Mouse (Mus musculus) forebrain, embryonic 14.5 days (tissue): ENCODE data around the gene Slc5a2. TPM values are rescaled to one million over a fixed set of nuclear protein-coding genes. Genes with fewer than 3 reads are reported as not detected.
A peak's percentile ranks its signal among the peaks of the same experiment; 100 is the strongest.

Experiments
- ATAC-seq: fragments of 200-750 bp; cut with Nextera tagmentation; 2 replicates; pipeline ENCODE4 v1.8.0; 2017; ENCODE audit warnings: mild to moderate bottlenecking, moderate library complexity
- DNase-seq: peaks from one replicate; pipeline ENCODE4 v3.0.0-alpha.2; 2015; ENCODE audit warnings: low spot score
- H3K27ac ChIP-seq: fragments of 300-500 bp; sonication (generic); 2 replicates; pipeline ENCODE4 v1.5.1; 2014; ENCODE audit warnings: low read depth, mild to moderate bottlenecking, control low read depth, low read length, moderate library complexity
- H3K27me3 ChIP-seq: fragments of 300-500 bp; sonication (generic); replicated peaks from 2 replicates; pipeline ENCODE4 v1.6.1; 2014; ENCODE audit warnings: low read length, control low read depth, mixed read lengths; ENCODE audit not compliant: control insufficient read depth, insufficient read depth
- H3K36me3 ChIP-seq: fragments of 300-500 bp; sonication (generic); 2 replicates; pipeline ENCODE4 v1.6.1; 2014; ENCODE audit warnings: low read length, control low read depth; ENCODE audit not compliant: control insufficient read depth, insufficient read depth
- H3K4me1 ChIP-seq: fragments of 300-500 bp; sonication (generic); 2 replicates; pipeline ENCODE4 v1.6.1; 2014; ENCODE audit warnings: antibody characterized with exemption, low read length, control low read depth; ENCODE audit not compliant: control insufficient read depth, insufficient read depth
- H3K4me2 ChIP-seq: fragments of 300-500 bp; sonication (generic); 2 replicates; pipeline ENCODE4 v1.6.1; 2014; ENCODE audit warnings: mild to moderate bottlenecking, control low read depth, low read length
- H3K4me3 ChIP-seq: fragments of 300-500 bp; sonication (generic); 2 replicates; pipeline ENCODE4 v1.5.1; 2014; ENCODE audit warnings: low read depth, low read length, control low read depth
- H3K9ac ChIP-seq: fragments of 300-500 bp; sonication (generic); 2 replicates; pipeline ENCODE4 v1.6.1; 2014; ENCODE audit warnings: mild to moderate bottlenecking, low read length, control low read depth, moderate library complexity
- H3K9me3 ChIP-seq: fragments of 300-500 bp; sonication (generic); replicated peaks from 2 replicates; pipeline ENCODE4 v1.6.1; 2016; ENCODE audit warnings: low read length, control low read depth, mixed read lengths; ENCODE audit not compliant: control insufficient read depth
- WGBS: fragments of 180-500 bp; shearing (Covaris S2); extraction: QIAGEN DNeasy Blood & Tissue Kit; methylation state at CpG from one replicate; pipeline ENCODE4 v1.1.7; 2014; 5-methylcytosine and 5-hydroxymethylcytosine counted together
- polyA plus RNA-seq: library from polyadenylated mRNA; unstranded; fragments of >200 nt; fragmentation: Nextera tagmentation; extraction: Ambion mirVana; gene quantifications from 2 replicates; pipeline ENCODE4 v1.2.1, GENCODE M21; 2014

The Slc5a2 gene
- polyA plus RNA-seq, 1 experiment from 2014 or later = not detected

GRCm38 (mm10) chr7:128237927-128238778, 27.3 kb upstream of the Slc5a2 start, which contains the start of gene 9130023H24Rik:
9130023H24Rik (minus strand) TSS chr7:128238031.
- H3K4me1 ChIP-seq = peaks cover 4% of the 10 kb centered on the region; the same call in 1 of the 2 replicates
- DNase-seq (peak; percentile 100), ATAC-seq (peak; percentile 93)
- peak within 1 kb of the TSS; percentile 94 for H3K27ac ChIP-seq
- H3K9ac ChIP-seq = peak within 1 kb of the TSS; percentile 73
- no peaks in the 10 kb centered on the region for H3K9me3 ChIP-seq
- under 1% methylated on average over 70 of the region's 72 CpGs for WGBS
- peak within 1 kb of the TSS; percentile 71 for H3K4me3 ChIP-seq
- H3K36me3 ChIP-seq = peaks cover 30% of the 10 kb centered on the region
- no peaks in the 10 kb centered on the region for H3K27me3 ChIP-seq
- peak within 1 kb of the TSS; percentile 86 for H3K4me2 ChIP-seq

DNA sequence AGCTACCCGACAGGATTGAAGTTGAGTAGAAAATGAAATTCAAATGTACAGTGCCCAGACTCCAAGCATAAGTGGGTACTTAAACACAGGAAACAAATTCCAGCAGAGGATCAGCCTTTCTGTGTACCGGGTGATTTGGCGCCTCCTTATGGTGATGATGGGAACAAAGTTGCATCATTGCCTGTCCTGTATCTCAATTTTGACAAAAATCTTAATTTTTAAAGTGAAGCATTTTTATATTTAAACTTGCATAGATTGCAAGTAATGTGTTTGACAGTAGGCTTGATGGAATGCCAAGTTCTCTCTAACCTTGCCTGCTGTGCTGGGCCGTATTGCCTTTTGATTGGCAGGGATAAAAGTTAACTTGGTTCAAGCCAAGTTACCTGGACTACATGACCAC, 26.5 kb upstream of the Slc5a2 start:
- peak overlapping the region; percentile 51; the same call in 1 of the 2 replicates for H3K9ac ChIP-seq
- 24% methylated on average over 4 of the region's 4 CpGs for WGBS
- DNase-seq (peak; percentile 42), ATAC-seq (no peak)
- no peaks in the 10 kb centered on the region for H3K27me3 ChIP-seq
- H3K9me3 ChIP-seq = no peaks in the 10 kb centered on the region
- H3K27ac ChIP-seq = no peak overlapping the region
- peak overlapping the region; percentile 63 for H3K4me2 ChIP-seq
- peaks cover 4% of the 10 kb centered on the region; the same call in 1 of the 2 replicates for H3K4me1 ChIP-seq
- peak overlapping the region; percentile 71 for H3K4me3 ChIP-seq
- H3K36me3 ChIP-seq = peaks cover 33% of the 10 kb centered on the region

DNA sequence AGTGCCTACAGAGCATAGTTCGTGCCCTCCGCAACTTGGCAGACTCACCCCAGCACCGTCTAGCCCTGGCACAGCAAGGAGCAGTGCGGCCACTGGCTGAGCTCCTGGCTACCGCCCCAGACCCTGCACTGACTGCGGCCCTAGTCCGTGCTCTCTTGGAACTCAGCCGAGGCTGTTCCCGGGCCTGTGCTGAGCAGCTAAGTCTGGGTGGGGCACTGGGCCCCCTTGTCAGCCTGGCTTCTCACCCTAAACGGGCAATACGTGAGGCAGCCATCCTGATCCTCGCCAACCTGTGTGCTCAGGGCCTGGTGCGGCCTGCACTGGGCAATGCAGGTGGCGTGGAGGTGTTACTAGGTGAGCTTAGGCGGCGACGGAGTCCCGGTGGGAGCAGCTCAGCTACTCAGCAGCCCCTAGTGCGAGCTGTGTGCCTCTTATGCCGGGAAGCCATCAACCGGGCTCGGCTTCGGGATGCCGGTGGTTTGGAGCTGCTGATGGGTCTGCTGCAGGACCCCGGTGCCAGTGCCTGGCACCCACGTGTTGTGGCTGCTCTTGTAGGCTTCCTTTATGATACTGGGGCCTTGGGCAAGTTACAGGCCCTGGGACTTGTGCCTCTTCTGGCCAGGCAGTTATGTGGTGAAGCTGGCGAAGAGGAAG, 25.2 kb upstream of the Slc5a2 start:
- Histone ChIP-seq H3K4me3 (no peak overlapping the region), H3K36me3 (peaks cover 45% of the 10 kb centered on the region), H3K4me2 (no peak overlapping the region), H3K4me1 (peaks cover 4% of the 10 kb centered on the region; the same call in 1 of the 2 replicates), H3K9ac (no peak overlapping the region), H3K27ac (no peak overlapping the region), H3K9me3 (no peaks in the 10 kb centered on the region), H3K27me3 (no peaks in the 10 kb centered on the region)
- no peak for ATAC-seq
- 95% methylated on average over 27 of the region's 27 CpGs for WGBS
- no peak for DNase-seq

DNA sequence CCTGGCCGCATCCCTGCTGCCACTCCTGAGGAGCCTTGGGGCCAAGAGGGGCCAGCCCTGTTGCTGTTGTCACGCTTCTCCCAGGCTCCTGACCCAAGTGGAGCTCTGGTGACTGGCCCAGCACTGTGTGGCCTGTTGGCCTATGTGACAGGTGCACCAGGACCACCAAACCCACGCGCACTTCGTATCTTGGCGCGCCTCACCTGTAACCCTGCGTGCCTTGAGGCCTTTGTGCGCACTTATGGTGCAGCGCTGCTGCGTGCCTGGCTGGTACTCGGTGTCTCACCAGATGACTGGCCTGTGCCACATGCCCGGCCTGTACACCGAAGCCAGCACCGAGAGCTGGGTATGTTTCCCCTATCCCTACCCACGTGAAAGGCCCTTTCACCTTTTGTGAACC, 23.1 kb upstream of the Slc5a2 start:
- H3K27ac ChIP-seq = no peak overlapping the region
- H3K9ac ChIP-seq = no peak overlapping the region
- H3K27me3 ChIP-seq = no peaks in the 10 kb centered on the region
- DNase-seq (no peak), ATAC-seq (no peak)
- H3K4me2 ChIP-seq = no peak overlapping the region
- 97% methylated on average over 16 of the region's 16 CpGs for WGBS
- H3K4me3 ChIP-seq = no peak overlapping the region
- H3K36me3 ChIP-seq = peaks cover 45% of the 10 kb centered on the region
- H3K4me1 ChIP-seq = peaks cover 6% of the 10 kb centered on the region
- no peaks in the 10 kb centered on the region for H3K9me3 ChIP-seq

- no peak for DNase-seq
- WGBS = 74% methylated on average over 10 of the region's 10 CpGs
- H3K9me3 ChIP-seq = no peaks in the 10 kb centered on the region
- peaks cover 2% of the 10 kb centered on the region for H3K4me1 ChIP-seq
- no peak overlapping the region for H3K4me2 ChIP-seq
- no peak overlapping the region for H3K4me3 ChIP-seq
- H3K9ac ChIP-seq = no peak overlapping the region
- H3K27me3 ChIP-seq = no peaks in the 10 kb centered on the region
- peaks cover 45% of the 10 kb centered on the region for H3K36me3 ChIP-seq
- H3K27ac ChIP-seq = no peak overlapping the region
- ATAC-seq = no peak
These were observed 21.5 kb upstream of the Slc5a2 start for GRCm38 (mm10) chr7:128243921-128244320.

GRCm38 (mm10) chr7:128244410-128245025, 20.9 kb upstream of the Slc5a2 start:
- DNase-seq (no peak), ATAC-seq (no peak)
- H3K4me2 ChIP-seq = no peak overlapping the region
- H3K4me3 ChIP-seq = no peak overlapping the region
- H3K36me3 ChIP-seq = peaks cover 45% of the 10 kb centered on the region
- peaks cover 2% of the 10 kb centered on the region; the same call in 1 of the 2 replicates for H3K4me1 ChIP-seq
- no peaks in the 10 kb centered on the region for H3K9me3 ChIP-seq
- no peaks in the 10 kb centered on the region for H3K27me3 ChIP-seq
- 89% methylated on average over 18 of the region's 18 CpGs for WGBS
- H3K9ac ChIP-seq = no peak overlapping the region
- H3K27ac ChIP-seq = no peak overlapping the region

GRCm38 (mm10) chr7:128245547-128245946, 19.9 kb upstream of the Slc5a2 start:
- DNase-seq = no peak
- Histone ChIP-seq H3K27me3 (no peaks in the 10 kb centered on the region), H3K36me3 (peaks cover 36% of the 10 kb centered on the region), H3K9me3 (no peaks in the 10 kb centered on the region), H3K4me2 (no peak overlapping the region), H3K4me3 (no peak overlapping the region), H3K9ac (no peak overlapping the region), H3K4me1 (peaks cover 2% of the 10 kb centered on the region; the same call in 1 of the 2 replicates), H3K27ac (no peak overlapping the region)
- WGBS = 83% methylated on average over 4 of the region's 4 CpGs
- no peak for ATAC-seq

DNA sequence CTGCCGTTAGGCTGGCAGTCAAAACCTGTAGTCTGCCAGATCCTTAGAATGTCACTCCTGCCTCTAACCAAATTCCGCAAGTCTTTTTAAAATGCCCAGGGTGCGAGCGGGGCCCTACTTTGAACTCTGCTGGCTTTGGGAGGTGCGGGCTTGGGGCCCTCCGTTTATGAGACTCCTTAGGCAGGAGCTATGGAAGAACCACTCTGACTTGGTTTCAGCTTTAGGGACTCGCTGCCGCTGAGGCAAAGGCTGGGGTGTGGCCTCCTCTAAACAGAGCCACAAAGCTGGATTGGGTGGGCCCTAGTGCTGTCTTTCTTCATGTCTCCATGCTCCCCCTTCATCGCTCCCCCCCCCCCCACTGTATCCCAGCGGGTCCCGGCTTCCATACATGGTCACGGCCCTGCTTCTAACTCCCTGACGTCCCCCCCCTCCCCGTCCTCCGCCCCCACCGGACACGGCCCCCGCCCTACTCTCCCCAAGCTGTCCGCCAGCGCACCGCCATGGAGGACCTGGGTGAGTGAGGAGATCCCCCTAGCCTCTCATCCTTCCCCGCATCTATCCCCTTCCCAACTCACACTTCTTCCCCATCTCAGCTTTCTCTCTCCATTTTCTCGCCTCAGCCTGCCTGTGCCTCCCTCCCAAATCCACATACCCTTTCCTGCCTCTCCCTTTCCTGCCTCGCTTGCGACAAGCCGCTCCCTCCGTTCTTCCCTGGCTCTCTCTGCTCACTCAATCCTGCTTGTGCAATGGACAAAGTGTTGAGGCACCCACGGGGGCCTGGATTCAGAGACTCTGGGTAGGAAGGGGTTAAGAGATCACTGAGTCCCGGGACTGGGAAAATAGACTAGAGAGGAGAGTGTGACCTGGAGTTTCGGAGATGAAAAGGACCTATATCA, 18.7 kb upstream of the Slc5a2 start, which contains the start of gene Tgfb1i1:
Tgfb1i1 (plus strand) TSS at position 317 of the 896 bp plus-strand sequence.
- ATAC-seq (peak; percentile 60; the same call in 1 of the 2 replicates), DNase-seq (peak; percentile 43)
- no peaks in the 10 kb centered on the region for H3K27me3 ChIP-seq
- peak within 1 kb of the TSS; percentile 31 for H3K4me3 ChIP-seq
- no peak within 1 kb of the TSS; the same call in 1 of the 2 replicates for H3K27ac ChIP-seq
- WGBS = 2% methylated on average over 29 of the region's 30 CpGs
- peak within 1 kb of the TSS; percentile 65 for H3K9ac ChIP-seq
- peaks cover 2% of the 10 kb centered on the region; the same call in 1 of the 2 replicates for H3K4me1 ChIP-seq
- peaks cover 26% of the 10 kb centered on the region for H3K36me3 ChIP-seq
- no peaks in the 10 kb centered on the region for H3K9me3 ChIP-seq
- H3K4me2 ChIP-seq = peak within 1 kb of the TSS; percentile 56
